Mouse (Mus musculus) neural tube, embryonic 13.5 days (tissue): ENCODE measurements at regions not wholly inside any gene's neighbourhood (a gene's known extent, or its start where the extent isn't known, plus 50 kb on each side); places are given as distances from the start of the nearest gene placed in this dataset.

ENCODE experiments used
- ATAC-seq: fragments of 200-750 bp; cut with Nextera tagmentation; 2 replicates; pipeline ENCODE4 v1.8.0; 2017; ENCODE audit warnings: low read depth, mild to moderate bottlenecking, moderate TSS enrichment, moderate library complexity
- H3K27ac ChIP-seq: fragments of 300-500 bp; sonication (generic); replicated peaks from 2 replicates; pipeline ENCODE4 v1.5.1; 2015; ENCODE audit warnings: moderate library complexity, mild to moderate bottlenecking, inconsistent platforms
- H3K27me3 ChIP-seq: fragments of 300-500 bp; sonication (generic); 2 replicates; pipeline ENCODE4 v1.6.1; 2015; ENCODE audit warnings: mild to moderate bottlenecking, inconsistent platforms
- H3K36me3 ChIP-seq: fragments of 300-500 bp; sonication (generic); 2 replicates; pipeline ENCODE4 v1.6.1; 2015; ENCODE audit warnings: mild to moderate bottlenecking, inconsistent platforms
- H3K4me1 ChIP-seq: fragments of 300-500 bp; sonication (generic); replicated peaks from 2 replicates; pipeline ENCODE4 v1.6.1; 2015; ENCODE audit warnings: inconsistent platforms
- H3K4me2 ChIP-seq: fragments of 300-500 bp; sonication (generic); 2 replicates; pipeline ENCODE4 v1.6.1; 2015; ENCODE audit warnings: inconsistent platforms, mild to moderate bottlenecking, moderate library complexity
- H3K4me3 ChIP-seq: fragments of 300-500 bp; sonication (generic); 2 replicates; pipeline ENCODE4 v1.5.1; 2015; ENCODE audit warnings: mild to moderate bottlenecking, inconsistent platforms
- H3K9ac ChIP-seq: fragments of 300-500 bp; sonication (generic); 2 replicates; pipeline ENCODE4 v1.6.1; 2015; ENCODE audit warnings: moderate library complexity, mild to moderate bottlenecking, inconsistent platforms
- H3K9me3 ChIP-seq: fragments of 300-500 bp; sonication (generic); 2 replicates; pipeline ENCODE4 v1.6.1; 2016; ENCODE audit warnings: inconsistent platforms

GRCm38 (mm10) chr1:41449972-41450371 is 644.6 kb downstream of the Tmem182 start:
- H3K4me2 ChIP-seq, result no peak overlapping the region
- H3K36me3 ChIP-seq, result no peaks in the 10 kb centered on the region
- no peak overlapping the region for H3K27ac ChIP-seq
- no peak overlapping the region for H3K4me3 ChIP-seq
- H3K9ac ChIP-seq, result no peak overlapping the region
- H3K27me3 ChIP-seq, result no peaks in the 10 kb centered on the region
- no peak for ATAC-seq
- no peaks in the 10 kb centered on the region for H3K4me1 ChIP-seq
- no peaks in the 10 kb centered on the region for H3K9me3 ChIP-seq
